9 mouse cellular contexts compared by ENCODE assay signal in genomic region chr4:117997381-117998269, GRCm38 (mm10).
DNase-seq lines count a peak whose midpoint lies in the region; ATAC-seq lines count a peak whose summit lies in the region.
"Had no signal": no experiment of that assay in that cellular context is flagged by ENCODE, and none has a peak within 500 bp of the region (broad histone marks: within the 10 kb centered on the region; RNA-seq: fewer than 3 reads in every experiment).

No protein-coding gene starts in this region.

- H3K9me3 ChIP-seq in embryonic facial prominence, embryonic 11.5 days (replicated peaks; ENCODE audit: control insufficient read depth, low read length) = no peaks in the 10 kb centered on the region
- no peaks in the 10 kb centered on the region for H3K9me3 ChIP-seq in heart, embryonic 10.5 days
- no peaks in the 10 kb centered on the region for H3K9me3 ChIP-seq in kidney, embryonic 14.5 days (ENCODE audit: control insufficient read depth, low read length)
- H3K9me3 ChIP-seq in stomach, embryonic 14.5 days (ENCODE audit: control insufficient read depth, low read depth, low read length) = no peaks in the 10 kb centered on the region
- H3K9me3 ChIP-seq: liver, embryonic 15.5 days had no signal

- peak; percentile 28 for DNase-seq in ovary, postnatal 36 days (ENCODE audit: low spot score)
- no peak for DNase-seq in ovary, adult 18-20 months (ENCODE audit: low spot score)
- peak; percentile 75 for DNase-seq in embryonic facial prominence, embryonic 11.5 days (ENCODE audit: low spot score)
- DNase-seq in heart, embryonic 10.5 days (ENCODE audit: low spot score) = no peak
- DNase-seq in lung, postnatal 14 days = peak; percentile 73
- no peak for DNase-seq in adrenal gland, adult 8-10 months

- H3K4me1 ChIP-seq in embryonic facial prominence, embryonic 11.5 days (ENCODE audit: control insufficient read depth, insufficient read depth, low read length) = peaks cover 19% of the 10 kb centered on the region
- H3K4me1 ChIP-seq in heart, embryonic 10.5 days = peaks cover 49% of the 10 kb centered on the region
- peaks cover 36% of the 10 kb centered on the region for H3K4me1 ChIP-seq in kidney, embryonic 14.5 days (ENCODE audit: control insufficient read depth, insufficient read depth, low read length)
- H3K4me1 ChIP-seq in stomach, embryonic 14.5 days (ENCODE audit: control insufficient read depth, insufficient read depth, low read length) = peaks cover 27% of the 10 kb centered on the region

- WGBS in embryonic facial prominence, embryonic 11.5 days = 12% methylated on average over 20 of the region's 20 CpGs
- 9% methylated on average over 20 of the region's 20 CpGs for WGBS in heart, embryonic 10.5 days
- WGBS in kidney, embryonic 14.5 days = 16% methylated on average over 20 of the region's 20 CpGs
- 10% methylated on average over 20 of the region's 20 CpGs for WGBS in stomach, embryonic 14.5 days

- ATAC-seq in embryonic facial prominence, embryonic 11.5 days (replicated peaks; ENCODE audit: insufficient number of reproducible peaks, low FRiP score, low TSS enrichment, low read depth) = 0 out of 2 replicates have a peak, but pooled peaks have one; percentile 32
- ATAC-seq in kidney, embryonic 14.5 days (ENCODE audit: low FRiP score, low TSS enrichment) = peak; percentile 33
- peak; percentile 68 for ATAC-seq in stomach, embryonic 14.5 days (ENCODE audit: insufficient number of reproducible peaks, insufficient read depth, low FRiP score, low read depth)

- no peak overlapping the region for H3K4me2 ChIP-seq in embryonic facial prominence, embryonic 11.5 days (ENCODE audit: low read depth, low read length)
- H3K4me2 ChIP-seq in kidney, embryonic 14.5 days (replicated peaks; ENCODE audit: low read depth, low read length) = peak overlapping the region; percentile 32
- H3K4me2 ChIP-seq in stomach, embryonic 14.5 days (replicated peaks; ENCODE audit: low read depth, low read length) = peak overlapping the region; percentile 13
- H3K4me2 ChIP-seq: liver, embryonic 15.5 days had no signal

- no peaks in the 10 kb centered on the region for H3K27me3 ChIP-seq in embryonic facial prominence, embryonic 11.5 days (ENCODE audit: control insufficient read depth, insufficient read depth, low read length)
- H3K27me3 ChIP-seq in heart, embryonic 10.5 days (ENCODE audit: insufficient read depth, poor library complexity, severe bottlenecking) = no peaks in the 10 kb centered on the region
- no peaks in the 10 kb centered on the region for H3K27me3 ChIP-seq in kidney, embryonic 14.5 days (ENCODE audit: control insufficient read depth, insufficient read depth, low read length)
- no peaks in the 10 kb centered on the region for H3K27me3 ChIP-seq in stomach, embryonic 14.5 days (ENCODE audit: control insufficient read depth, insufficient read depth, low read length)

- no peaks in the 10 kb centered on the region for H3K36me3 ChIP-seq in embryonic facial prominence, embryonic 11.5 days (replicated peaks; ENCODE audit: control insufficient read depth, insufficient read depth, low read depth, low read length)
- H3K36me3 ChIP-seq in heart, embryonic 10.5 days = no peaks in the 10 kb centered on the region
- H3K36me3 ChIP-seq in kidney, embryonic 14.5 days (ENCODE audit: control insufficient read depth, insufficient read depth, low read length) = no peaks in the 10 kb centered on the region
- no peaks in the 10 kb centered on the region for H3K36me3 ChIP-seq in stomach, embryonic 14.5 days (ENCODE audit: control insufficient read depth, insufficient read depth, low read length)
- H3K36me3 ChIP-seq: liver, embryonic 15.5 days had no signal

- no peak overlapping the region for H3K9ac ChIP-seq in embryonic facial prominence, embryonic 11.5 days (replicated peaks; ENCODE audit: low read length)
- peak overlapping the region; percentile 40 for H3K9ac ChIP-seq in kidney, embryonic 14.5 days (ENCODE audit: low read depth, low read length)
- 0 out of 2 replicates have a peak overlapping the region, but pooled peaks have one; percentile 10 for H3K9ac ChIP-seq in stomach, embryonic 14.5 days (replicated peaks; ENCODE audit: low read depth, low read length)
- H3K9ac ChIP-seq: liver, embryonic 15.5 days had no signal

- no peak overlapping the region for H3K27ac ChIP-seq in embryonic facial prominence, embryonic 11.5 days (replicated peaks; ENCODE audit: low read depth, low read length)
- peak overlapping the region; percentile 53; the same call in 1 of the 2 replicates for H3K27ac ChIP-seq in heart, embryonic 10.5 days
- peak overlapping the region; percentile 24; the same call in 1 of the 2 replicates for H3K27ac ChIP-seq in kidney, embryonic 14.5 days (ENCODE audit: low read depth, low read length)
- H3K27ac ChIP-seq in stomach, embryonic 14.5 days (ENCODE audit: low read length) = peak overlapping the region; percentile 29; the same call in 1 of the 2 replicates
- H3K27ac ChIP-seq: liver, embryonic 15.5 days had no signal

- no peak overlapping the region for H3K4me3 ChIP-seq in embryonic facial prominence, embryonic 11.5 days (ENCODE audit: low read depth, low read length)
- peak overlapping the region; percentile 40 for H3K4me3 ChIP-seq in heart, embryonic 10.5 days
- no peak overlapping the region for H3K4me3 ChIP-seq in kidney, embryonic 14.5 days (ENCODE audit: low read length)
- H3K4me3 ChIP-seq in stomach, embryonic 14.5 days (ENCODE audit: low read depth, low read length) = no peak overlapping the region
- H3K4me3 ChIP-seq: liver, embryonic 15.5 days had no signal

Comparison
In these comparisons a context has a peak if more than half of its experiments do, and no peak if none do; other contexts are left out.
1. DNase-seq: peak in ovary, postnatal 36 days (single experiment), embryonic facial prominence, embryonic 11.5 days (single experiment) and lung, postnatal 14 days (single experiment); none in ovary, adult 18-20 months (single experiment), heart, embryonic 10.5 days (single experiment) and adrenal gland, adult 8-10 months (single experiment).
2. Peak in every context shown above with its lines, with median percentiles within 50 percentile points of each other: ATAC-seq.